Mouse (Mus musculus): ENCODE results near the gene Il23a. TPM values are rescaled to one million over a fixed set of nuclear protein-coding genes. Genes with fewer than 3 reads are reported as not detected.

Il23a gene
- polyA plus RNA-seq, 2 experiments = 0.08 TPM; not detected in 1

- Histone ChIP-seq H3K9me3 (ENCODE audit: control insufficient read depth, low read length) (no peaks in the 10 kb centered on the region), H3K4me3 (ENCODE audit: insufficient read depth in 1 of 2, low read depth in 2 of 2, low read length in 2 of 2) (peak within 1 kb of the TSS; percentile 92 to 94), H3K4me1 (replicated peaks; ENCODE audit: control insufficient read depth in 2 of 2, insufficient read depth in 2 of 2, low read length in 1 of 2) (peaks cover 5 to 13% of the 10 kb centered on the region in 2 experiments), H3K27me3 (ENCODE audit: control insufficient read depth, insufficient read depth, low read length) (no peaks in the 10 kb centered on the region), H3K4me2 (ENCODE audit: low read depth) (peak within 1 kb of the TSS; percentile 92), H3K9ac (replicated peaks) (peak within 1 kb of the TSS; percentile 95), H3K27ac (peak within 1 kb of the TSS; percentile 79), H3K36me3 (replicated peaks; ENCODE audit: control insufficient read depth, insufficient read depth, low read depth) (peaks cover 31% of the 10 kb centered on the region)
- 0 out of 2 replicates have a peak, but pooled peaks have one; percentile 38 for TF ChIP-seq EP300 (IDR thresholded peaks at IDR 0.05; ENCODE audit: low read depth)
- TF ChIP-seq CTCF (IDR thresholded peaks at IDR 0.05; ENCODE audit: low read depth) = no peak
- peak; percentile 74 for ATAC-seq (ENCODE audit: insufficient read depth)
- peak in 2 of 3 experiments; percentile 54 to 70 for DNase-seq (ENCODE audit: low read depth in 3 of 3, low spot score in 3 of 3)
- WGBS (ENCODE audit: insufficient replicate concordance) = under 1% methylated on average over 40 of the region's 40 CpGs
Observed at GRCm38 (mm10) chr10:128322141-128323108, 23.9 kb upstream of the Il23a start, which contains the start of gene Cnpy2. Gene Cnpy2, plus strand, starts transcription at chr10:128322459.

GRCm38 (mm10) chr10:128321641-128322040, 23.1 kb upstream of the Il23a start:
- no peak for ATAC-seq (ENCODE audit: insufficient read depth)
- H3K27ac ChIP-seq = peak overlapping the region; percentile 20
- H3K4me3 ChIP-seq (ENCODE audit: insufficient read depth in 1 of 2, low read depth in 2 of 2, low read length in 2 of 2) = peak overlapping the region; percentile 37 to 92
- TF ChIP-seq CTCF (IDR thresholded peaks at IDR 0.05; ENCODE audit: low read depth) = no peak
- TF ChIP-seq EP300 (IDR thresholded peaks at IDR 0.05; ENCODE audit: low read depth) = no peak
- no peaks in the 10 kb centered on the region for H3K9me3 ChIP-seq (ENCODE audit: control insufficient read depth, low read length)
- DNase-seq (ENCODE audit: low read depth in 3 of 3, low spot score in 3 of 3) = no peak
- H3K9ac ChIP-seq (replicated peaks) = peak overlapping the region; percentile 95
- H3K36me3 ChIP-seq (replicated peaks; ENCODE audit: control insufficient read depth, insufficient read depth, low read depth) = peaks cover 32% of the 10 kb centered on the region
- 45% methylated on average over 12 of the region's 12 CpGs for WGBS (ENCODE audit: insufficient replicate concordance)
- H3K27me3 ChIP-seq (ENCODE audit: control insufficient read depth, insufficient read depth, low read length) = no peaks in the 10 kb centered on the region
- peak overlapping the region; percentile 92 for H3K4me2 ChIP-seq (ENCODE audit: low read depth)
- peaks cover 5 to 13% of the 10 kb centered on the region in 2 experiments for H3K4me1 ChIP-seq (replicated peaks; ENCODE audit: control insufficient read depth in 2 of 2, insufficient read depth in 2 of 2, low read length in 1 of 2)

GRCm38 (mm10) chr10:128315578-128315977, 17.0 kb upstream of the Il23a start:
- Histone ChIP-seq H3K4me1 (replicated peaks; ENCODE audit: control insufficient read depth in 2 of 2, insufficient read depth in 2 of 2, low read length in 1 of 2) (no peaks in the 10 kb centered on the region), H3K9ac (replicated peaks) (no peak overlapping the region), H3K4me3 (ENCODE audit: insufficient read depth in 1 of 2, low read depth in 2 of 2, low read length in 2 of 2) (no peak overlapping the region), H3K27me3 (ENCODE audit: control insufficient read depth, insufficient read depth, low read length) (no peaks in the 10 kb centered on the region), H3K27ac (no peak overlapping the region), H3K9me3 (ENCODE audit: control insufficient read depth, low read length) (no peaks in the 10 kb centered on the region), H3K36me3 (replicated peaks; ENCODE audit: control insufficient read depth, insufficient read depth, low read depth) (peaks cover 48% of the 10 kb centered on the region), H3K4me2 (ENCODE audit: low read depth) (no peak overlapping the region)
- DNase-seq (ENCODE audit: low read depth in 3 of 3, low spot score in 3 of 3) (no peak), ATAC-seq (ENCODE audit: insufficient read depth) (peak; percentile 32; the same call in 1 of the 2 replicates)
- 67% methylated on average over 8 of the region's 8 CpGs for WGBS (ENCODE audit: insufficient replicate concordance)
- no peak for TF ChIP-seq CTCF (IDR thresholded peaks at IDR 0.05; ENCODE audit: low read depth)
- TF ChIP-seq EP300 (IDR thresholded peaks at IDR 0.05; ENCODE audit: low read depth) = no peak

- H3K27me3 ChIP-seq (ENCODE audit: control insufficient read depth, insufficient read depth, low read length) = no peaks in the 10 kb centered on the region
- H3K4me3 ChIP-seq (ENCODE audit: insufficient read depth in 1 of 2, low read depth in 2 of 2, low read length in 2 of 2) = no peak overlapping the region
- H3K9ac ChIP-seq (replicated peaks) = no peak overlapping the region
- H3K36me3 ChIP-seq (replicated peaks; ENCODE audit: control insufficient read depth, insufficient read depth, low read depth) = peaks cover 19% of the 10 kb centered on the region
- DNase-seq (ENCODE audit: low read depth in 3 of 3, low spot score in 3 of 3) (no peak), ATAC-seq (ENCODE audit: insufficient read depth) (no peak)
- no peaks in the 10 kb centered on the region for H3K4me1 ChIP-seq (replicated peaks; ENCODE audit: control insufficient read depth in 2 of 2, insufficient read depth in 2 of 2, low read length in 1 of 2)
- H3K4me2 ChIP-seq (ENCODE audit: low read depth) = no peak overlapping the region
- H3K9me3 ChIP-seq (ENCODE audit: control insufficient read depth, low read length) = no peaks in the 10 kb centered on the region
- 54% methylated on average over 4 of the region's 4 CpGs for WGBS (ENCODE audit: insufficient replicate concordance)
- no peak overlapping the region for H3K27ac ChIP-seq
- TF ChIP-seq EP300 (IDR thresholded peaks at IDR 0.05; ENCODE audit: low read depth) = no peak
- no peak for TF ChIP-seq CTCF (IDR thresholded peaks at IDR 0.05; ENCODE audit: low read depth)
Observed at GRCm38 (mm10) chr10:128310902-128311301, 12.3 kb upstream of the Il23a start.

- no peaks in the 10 kb centered on the region for H3K27me3 ChIP-seq (ENCODE audit: control insufficient read depth, insufficient read depth, low read length)
- no peak overlapping the region for H3K9ac ChIP-seq (replicated peaks)
- peaks cover 16% of the 10 kb centered on the region for H3K36me3 ChIP-seq (replicated peaks; ENCODE audit: control insufficient read depth, insufficient read depth, low read depth)
- 81% methylated on average over 11 of the region's 11 CpGs for whole genome bisulfite sequencing (ENCODE audit: insufficient replicate concordance)
- H3K9me3 ChIP-seq (ENCODE audit: control insufficient read depth, low read length) = no peaks in the 10 kb centered on the region
- no peak for DNase-seq (ENCODE audit: low read depth in 3 of 3, low spot score in 3 of 3)
- no peak overlapping the region for H3K27ac ChIP-seq
- no peak for TF ChIP-seq CTCF (IDR thresholded peaks at IDR 0.05; ENCODE audit: low read depth)
- no peak for TF ChIP-seq EP300 (IDR thresholded peaks at IDR 0.05; ENCODE audit: low read depth)
- H3K4me3 ChIP-seq (ENCODE audit: insufficient read depth in 1 of 2, low read depth in 2 of 2, low read length in 2 of 2) = no peak overlapping the region
- H3K4me1 ChIP-seq (replicated peaks; ENCODE audit: control insufficient read depth in 2 of 2, insufficient read depth in 2 of 2, low read length in 1 of 2) = no peaks in the 10 kb centered on the region
- H3K4me2 ChIP-seq (ENCODE audit: low read depth) = no peak overlapping the region
- ATAC-seq (ENCODE audit: insufficient read depth) = no peak
Observed at GRCm38 (mm10) chr10:128310177-128310576, 11.6 kb upstream of the Il23a start.

Data from liver, embryonic 14.5 days (tissue).